In the genomic region with DNA sequence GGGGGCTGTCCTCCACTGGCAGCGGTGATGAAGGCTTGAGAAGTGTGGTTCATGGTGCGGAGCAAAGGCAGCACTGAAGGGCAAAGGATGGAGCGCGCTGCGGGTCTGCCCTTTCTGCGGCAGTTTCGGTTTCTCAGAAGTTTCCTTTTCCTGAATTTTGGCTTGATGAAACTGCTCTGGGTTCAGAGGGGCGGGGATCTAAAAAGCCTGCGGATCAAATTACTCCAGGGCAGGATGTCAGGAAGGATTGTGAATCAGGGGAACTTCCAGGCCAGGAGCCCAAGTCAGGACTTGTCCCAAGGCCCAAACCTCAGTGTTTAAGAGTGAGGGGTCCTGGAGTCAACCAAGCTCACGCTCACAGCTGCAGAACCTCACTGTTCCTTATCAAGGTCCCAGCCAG, we compare ENCODE assay signal across 9 mouse cellular contexts. TPM values are rescaled to one million over a fixed set of nuclear protein-coding genes. Genes with fewer than 3 reads are reported as not detected.
DNase-seq lines count a peak whose midpoint lies in the region; ATAC-seq and TF ChIP-seq lines count a peak whose summit lies in the region.
"Had no signal": no experiment of that assay in that cellular context is flagged by ENCODE, and none has a peak within 500 bp of the region (broad histone marks: within the 10 kb centered on the region; RNA-seq: fewer than 3 reads in every experiment).

Gene Ifitm3, minus strand, starts transcription at position 178 of the 400 bp plus-strand sequence.

- peak within 1 kb of the TSS; percentile 77 for H3K27ac ChIP-seq in intestine, postnatal 0 days (ENCODE audit: low read depth, low read length)
- no peak within 1 kb of the TSS for H3K27ac ChIP-seq in neural tube, embryonic 15.5 days (replicated peaks)

- 30% methylated on average over 10 of the region's 10 CpGs for WGBS in intestine, postnatal 0 days
- WGBS in lung, adult 2 months = 3% methylated on average over 10 of the region's 10 CpGs
- 45% methylated on average over 10 of the region's 10 CpGs for WGBS in neural tube, embryonic 15.5 days

- TF ChIP-seq CTCF in intestine, postnatal 0 days (IDR thresholded peaks at IDR 0.05; ENCODE audit: low read depth) = no peak
- no peak for TF ChIP-seq CTCF in lung, adult 2 months (IDR thresholded peaks at IDR 0.05; ENCODE audit: insufficient read depth, low read length)

- ATAC-seq in granulocyte monocyte progenitor cell, adult 5-6 weeks (replicated peaks; ENCODE audit: poor library complexity, severe bottlenecking) = no peak
- ATAC-seq in intestine, postnatal 0 days = 0 out of 2 replicates have a peak, but pooled peaks have one; percentile 9
- ATAC-seq in neural tube, embryonic 15.5 days (ENCODE audit: low FRiP score) = no peak
- ATAC-seq: Patski had no signal

- no peaks in the 10 kb centered on the region for H3K27me3 ChIP-seq in intestine, postnatal 0 days (replicated peaks; ENCODE audit: control insufficient read depth, insufficient read depth, low read length)
- H3K27me3 ChIP-seq in neural tube, embryonic 15.5 days (replicated peaks) = no peaks in the 10 kb centered on the region
- H3K27me3 ChIP-seq: Patski had no signal

- DNase-seq in layer of hippocampus, postnatal 25 days (ENCODE audit: extremely low spot score in 1 of 2, low spot score in 1 of 2) = no peak
- no peak for DNase-seq in layer of hippocampus, adult 9-11 months
- peak; percentile 78 for DNase-seq in embryo, embryonic 10.5 days (ENCODE audit: low spot score)
- DNase-seq in lung, adult 2 months = peak; percentile 58
- DNase-seq in right cerebral cortex, adult 2 months (ENCODE audit: low spot score in 2 of 2) = no peak

- no peaks in the 10 kb centered on the region for H3K36me3 ChIP-seq in intestine, postnatal 0 days (ENCODE audit: control insufficient read depth, insufficient read depth)
- H3K36me3 ChIP-seq in neural tube, embryonic 15.5 days = no peaks in the 10 kb centered on the region

- 0 out of 2 replicates have a peak, but pooled peaks cover 5% of the 10 kb centered on the region for H3K4me1 ChIP-seq in intestine, postnatal 0 days (replicated peaks; ENCODE audit: control insufficient read depth, insufficient read depth, low read length)
- H3K4me1 ChIP-seq in lung, adult 2 months (ENCODE audit: control insufficient read depth, insufficient read depth, low read length) = no peaks in the 10 kb centered on the region; the same call in 1 of the 2 replicates
- H3K4me1 ChIP-seq in neural tube, embryonic 15.5 days = peaks cover 11% of the 10 kb centered on the region; the same call in 1 of the 2 replicates

- peak within 1 kb of the TSS; percentile 46 for H3K4me3 ChIP-seq in intestine, postnatal 0 days (ENCODE audit: low read depth, low read length)
- peak within 1 kb of the TSS; percentile 93 for H3K4me3 ChIP-seq in lung, adult 2 months (replicated peaks; ENCODE audit: extremely low read depth, low read depth, low read length)
- peak within 1 kb of the TSS; percentile 22 for H3K4me3 ChIP-seq in neural tube, embryonic 15.5 days (replicated peaks)

- peak; percentile 93; the same call in 1 of the 2 replicates for TF ChIP-seq POLR2A in lung, adult 2 months (IDR thresholded peaks at IDR 0.05; ENCODE audit: borderline replicate concordance, extremely low read depth, low read depth, low read length)

- H3K9ac ChIP-seq in intestine, postnatal 0 days (ENCODE audit: low read depth, low read length) = peak within 1 kb of the TSS; percentile 34; the same call in 1 of the 2 replicates
- no peak within 1 kb of the TSS for H3K9ac ChIP-seq in neural tube, embryonic 15.5 days (replicated peaks)

- peak within 1 kb of the TSS; percentile 58 for H3K4me2 ChIP-seq in intestine, postnatal 0 days (replicated peaks; ENCODE audit: low read depth)
- peak within 1 kb of the TSS; percentile 29 for H3K4me2 ChIP-seq in neural tube, embryonic 15.5 days

- H3K9me3 ChIP-seq in intestine, postnatal 0 days (ENCODE audit: control insufficient read depth) = no peaks in the 10 kb centered on the region
- no peaks in the 10 kb centered on the region for H3K9me3 ChIP-seq in neural tube, embryonic 15.5 days (replicated peaks)

RNA-seq across cellular contexts. Expression of gene Ifitm3, which starts in this region (rescaled TPM):
- total RNA-seq in layer of hippocampus, postnatal 25 days (2021) = 10 to 100 TPM; 11.9 to 13.8 TPM
- 146 and 224 TPM in 2 replicates for total RNA-seq in granulocyte monocyte progenitor cell, adult 5-6 weeks (2014; fragmentation: Nextera tagmentation)
- total RNA-seq in granulocyte monocyte progenitor cell, adult 5-6 weeks (2017) = 55.6 and 69.2 TPM in 2 replicates
- polyA plus RNA-seq in intestine, postnatal 0 days (2015; fragmentation: Nextera tagmentation; extraction: Ambion mirVana) = 324 and 334 TPM in 2 replicates
- 560 and 814 TPM in 2 replicates for polyA plus RNA-seq in lung, adult 2 months (2012; rRNA removed)
- 50.1 and 243 TPM in 2 replicates for polyA plus RNA-seq in neural tube, embryonic 15.5 days (2015; fragmentation: Nextera tagmentation; extraction: Ambion mirVana)

Comparison
In these comparisons a context has a peak if more than half of its experiments do, and no peak if none do; other contexts are left out.
1. DNase-seq: peak in embryo, embryonic 10.5 days (single experiment) and lung, adult 2 months (single experiment); none in layer of hippocampus, postnatal 25 days (0 of 2), layer of hippocampus, adult 9-11 months (single experiment) and right cerebral cortex, adult 2 months (0 of 2).
2. H3K4me3 ChIP-seq: peak in every context shown above with its lines; median percentile 93 in lung, adult 2 months; 46 in intestine, postnatal 0 days; 22 in neural tube, embryonic 15.5 days.